Mouse (Mus musculus): ENCODE measurements around the gene Otulin.

DNA sequence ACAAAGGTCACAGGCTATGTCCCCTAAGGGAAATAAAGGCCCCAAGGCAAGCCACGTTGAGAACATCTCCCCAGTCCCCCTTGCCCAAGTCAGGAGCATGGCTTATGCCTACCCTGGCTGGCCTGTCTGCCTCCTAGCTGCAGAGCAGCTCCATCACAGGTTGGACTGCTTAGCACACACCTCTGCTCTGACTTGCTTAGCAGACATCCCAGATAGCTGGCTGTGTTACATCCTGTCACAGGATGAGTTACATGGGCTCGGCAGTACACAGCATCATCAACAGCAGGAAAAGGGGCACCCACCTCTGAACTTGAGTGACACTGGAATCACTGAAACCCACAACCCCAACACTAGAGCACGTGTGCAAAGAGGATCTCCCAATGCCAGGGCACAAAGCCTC is 25.2 kb downstream of the Otulin start:
- TF ChIP-seq POLR2A (IDR thresholded peaks at IDR 0.05; ENCODE audit: low read depth, low read length): no peak
- TF ChIP-seq CTCF (conservative IDR thresholded peaks at IDR 0.05; ENCODE audit: insufficient read depth, insufficient read length, low read depth, low read length): no peak; the same call in 1 of the 2 replicates

All from kidney, adult 2 months (tissue).